Mouse (Mus musculus) testis, adult 2 months (tissue): Measurements from ENCODE around the gene Icosl.

Experiments
- CTCF ChIP-seq: fragments of 200-500 bp; IDR thresholded peaks from 2 replicates; pipeline ENCODE4 v1.5.1; 2012; ENCODE audit warnings: low read depth, mild to moderate bottlenecking, inconsistent platforms, low read length, moderate library complexity; ENCODE audit not compliant: control insufficient read depth, insufficient read depth, insufficient replicate concordance
- POLR2A ChIP-seq: fragments of 200-500 bp; IDR thresholded peaks from 2 replicates; pipeline ENCODE4 v1.6.1; 2012; ENCODE audit warnings: low read depth, mild to moderate bottlenecking, inconsistent platforms, low read length, moderate library complexity; ENCODE audit not compliant: control insufficient read depth

GRCm38 (mm10) chr10:78086444-78087061, 17.5 kb downstream of the Icosl start:
- no peak for TF ChIP-seq POLR2A
- TF ChIP-seq CTCF: no peak
